Mouse (Mus musculus) cerebellum, adult 9-10 months (tissue): Measurements from ENCODE around the gene C2cd4c.

ENCODE experiments used
- DNase-seq: peaks from one replicate; pipeline ENCODE4 v3.0.0; 2022

The C2cd4c gene

GRCm38 (mm10) chr10:79611296-79611695 lies 2.5 kb downstream of the C2cd4c start:
- no peak for DNase-seq

- no peak for DNase-seq
Observed at GRCm38 (mm10) chr10:79609276-79609675, 4.5 kb downstream of the C2cd4c start.

- DNase-seq, result no peak
Observed at GRCm38 (mm10) chr10:79607892-79608291, 5.9 kb downstream of the C2cd4c start.

GRCm38 (mm10) chr10:79606537-79606936 lies 7.3 kb downstream of the C2cd4c start:
- no peak for DNase-seq

GRCm38 (mm10) chr10:79597936-79598230 lies 15.9 kb downstream of the C2cd4c start:
- DNase-seq, result no peak

GRCm38 (mm10) chr10:79597051-79597935 lies 16.5 kb downstream of the C2cd4c start:
- no peak for DNase-seq

- DNase-seq, result no peak
Observed at GRCm38 (mm10) chr10:79595590-79595929, 18.3 kb downstream of the C2cd4c start.

GRCm38 (mm10) chr10:79594872-79595589 lies 18.8 kb downstream of the C2cd4c start:
- peak; percentile 75 for DNase-seq

GRCm38 (mm10) chr10:79594111-79594510 lies 19.7 kb downstream of the C2cd4c start:
- no peak for DNase-seq

GRCm38 (mm10) chr10:79590702-79591101 lies 23.1 kb downstream of the C2cd4c start:
- DNase-seq, result no peak

- no peak for DNase-seq
Observed at GRCm38 (mm10) chr10:79587752-79588126, 26.1 kb downstream of the C2cd4c start.

- DNase-seq, result no peak
Observed at GRCm38 (mm10) chr10:79587061-79587751, 26.6 kb downstream of the C2cd4c start, which contains the start of gene Theg. TSS of gene Theg (minus strand) at chr10:79587331.

- no peak for DNase-seq
Observed at GRCm38 (mm10) chr10:79586243-79586642, 27.6 kb downstream of the C2cd4c start.

- DNase-seq, result no peak
Observed at GRCm38 (mm10) chr10:79585723-79586122, 28.1 kb downstream of the C2cd4c start.

GRCm38 (mm10) chr10:79585136-79585535 lies 28.7 kb downstream of the C2cd4c start:
- DNase-seq, result no peak

GRCm38 (mm10) chr10:79584426-79584825 lies 29.4 kb downstream of the C2cd4c start:
- DNase-seq, result no peak

GRCm38 (mm10) chr10:79584021-79584420 lies 29.8 kb downstream of the C2cd4c start:
- DNase-seq, result no peak

- DNase-seq, result no peak
Observed at GRCm38 (mm10) chr10:79581501-79581900, 32.3 kb downstream of the C2cd4c start.

GRCm38 (mm10) chr10:79580811-79581210 lies 33.0 kb downstream of the C2cd4c start:
- DNase-seq, result no peak

- DNase-seq, result no peak
Observed at GRCm38 (mm10) chr10:79580356-79580755, 33.5 kb downstream of the C2cd4c start.

- no peak for DNase-seq
Observed at GRCm38 (mm10) chr10:79579781-79580180, 34.0 kb downstream of the C2cd4c start.

GRCm38 (mm10) chr10:79578891-79579290 lies 34.9 kb downstream of the C2cd4c start:
- no peak for DNase-seq

GRCm38 (mm10) chr10:79578276-79578675 lies 35.5 kb downstream of the C2cd4c start:
- DNase-seq, result no peak

- no peak for DNase-seq
Observed at GRCm38 (mm10) chr10:79577376-79577775, 36.4 kb downstream of the C2cd4c start.
